Mouse (Mus musculus): Measurements from ENCODE around the gene Cdnf.

DNA sequence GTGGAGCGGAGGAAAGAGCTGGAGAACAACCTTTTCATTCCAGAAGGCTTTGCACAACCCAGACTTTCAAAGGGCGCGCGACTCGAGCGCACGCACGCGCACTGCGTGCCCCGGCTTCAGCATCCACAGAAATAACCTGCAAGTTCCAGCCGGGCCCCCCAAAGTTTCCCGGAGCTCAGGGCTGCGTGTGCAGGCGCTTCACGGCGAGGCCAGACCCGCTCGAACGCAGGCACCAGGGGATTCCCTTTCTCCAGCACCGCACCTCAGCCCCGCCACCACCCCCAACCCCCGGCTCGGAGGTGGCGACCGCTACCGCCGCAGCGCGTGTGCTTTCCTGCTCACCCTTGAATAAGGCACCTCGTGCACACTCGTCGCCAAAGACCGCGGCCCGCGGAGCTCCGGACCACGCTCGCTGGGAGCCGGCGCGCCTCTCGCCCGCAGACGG, 38.4 kb upstream of the Cdnf start:
- TF ChIP-seq USF1 (IDR thresholded peaks at IDR 0.05; ENCODE audit: low read depth) (no peak), POLR2A (IDR thresholded peaks at IDR 0.05; ENCODE audit: insufficient read length, low read depth) (no peak), E2F4 (IDR thresholded peaks at IDR 0.05; ENCODE audit: insufficient read depth) (peak; percentile 84), SRF (IDR thresholded peaks at IDR 0.05; ENCODE audit: control insufficient read depth, insufficient read length, low read depth) (no peak), POLR2AphosphoS2 (IDR thresholded peaks at IDR 0.05; ENCODE audit: insufficient read length, low read depth) (no peak), MAX (IDR thresholded peaks at IDR 0.05; ENCODE audit: low read depth) (no peak), MYOD1 (IDR thresholded peaks at IDR 0.05; ENCODE audit: control insufficient read depth in 1 of 3, insufficient read length in 2 of 3, low read depth in 2 of 3) (no peak), TCF12 (IDR thresholded peaks at IDR 0.05; ENCODE audit: insufficient read depth, poor library complexity, severe bottlenecking) (no peak), CEBPB (IDR thresholded peaks at IDR 0.05; ENCODE audit: insufficient read depth, poor library complexity, severe bottlenecking) (no peak), MYOG (IDR thresholded peaks at IDR 0.05; ENCODE audit: control insufficient read depth in 1 of 3, insufficient read depth in 1 of 3, insufficient read length in 2 of 3, low read depth in 2 of 3) (no peak)
